Mouse (Mus musculus) 3T3-L1 (cell line): ENCODE measurements around the gene Krt26.

Source experiments
- DNase-seq: peaks from one replicate; pipeline ENCODE4 v3.0.0-alpha.2; 2015; ENCODE audit warnings: low read depth, low spot score

Gene Krt26

DNA sequence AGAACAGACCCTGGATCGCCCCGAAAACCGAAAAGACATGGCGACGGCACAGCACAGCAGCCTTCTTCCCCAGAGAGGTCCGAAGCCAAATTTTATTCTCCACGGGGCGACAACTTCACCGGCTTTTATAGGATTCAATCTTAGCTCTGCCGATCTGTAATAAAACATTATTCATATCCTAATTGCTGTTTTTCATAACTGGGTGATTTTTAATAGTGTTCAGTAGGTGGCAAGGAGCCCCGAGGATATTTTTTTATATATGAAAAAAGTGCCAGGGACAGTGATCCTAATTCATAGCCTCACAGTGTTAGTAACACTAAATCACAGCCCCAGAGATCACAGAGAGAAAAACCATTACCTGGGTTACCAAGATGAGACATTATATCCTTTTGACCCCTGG lies at the start of gene Krt26:
Krt26 (minus strand) TSS at position 101 of the 400 bp plus-strand sequence.
- no peak for DNase-seq

GRCm38 (mm10) chr11:99385813-99386721 lies 48.3 kb upstream of the Krt26 start:
- peak; percentile 87 for DNase-seq

GRCm38 (mm10) chr11:99379568-99379967 lies 41.8 kb upstream of the Krt26 start:
- peak; percentile 86 for DNase-seq

GRCm38 (mm10) chr11:99374803-99375202 lies 37.0 kb upstream of the Krt26 start, which contains the start of gene Krt28:
Gene Krt28, minus strand, starts transcription at chr11:99374903.
- DNase-seq, result no peak

GRCm38 (mm10) chr11:99369853-99370451 lies 32.2 kb upstream of the Krt26 start:
- DNase-seq, result no peak

GRCm38 (mm10) chr11:99369229-99369628 lies 31.5 kb upstream of the Krt26 start:
- DNase-seq, result peak; percentile 51

DNA sequence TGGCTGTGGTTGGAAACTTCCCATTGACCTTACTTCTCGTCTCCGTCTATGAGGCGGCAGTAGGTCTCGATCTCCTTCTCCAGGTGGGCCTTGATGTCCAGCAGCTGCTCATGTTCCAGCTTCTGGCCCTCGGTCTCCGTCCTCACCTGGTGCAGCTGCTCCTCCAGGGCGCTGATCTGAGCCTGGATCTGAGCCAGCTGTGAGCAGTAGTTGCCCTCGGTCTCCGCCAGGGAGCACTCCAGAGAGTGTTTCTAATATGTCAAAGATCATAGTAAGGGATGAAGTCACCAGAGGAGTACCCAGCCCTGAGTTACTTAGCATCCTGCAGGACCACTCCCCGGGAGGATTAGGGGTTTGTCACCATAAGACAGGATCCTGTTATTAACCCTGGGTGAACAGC lies 29.0 kb upstream of the Krt26 start:
- DNase-seq, result peak; percentile 13

- DNase-seq, result peak; percentile 74
Measured at GRCm38 (mm10) chr11:99364412-99364811, 26.6 kb upstream of the Krt26 start.

GRCm38 (mm10) chr11:99361423-99361822 lies 23.7 kb upstream of the Krt26 start:
- DNase-seq, result no peak

DNA sequence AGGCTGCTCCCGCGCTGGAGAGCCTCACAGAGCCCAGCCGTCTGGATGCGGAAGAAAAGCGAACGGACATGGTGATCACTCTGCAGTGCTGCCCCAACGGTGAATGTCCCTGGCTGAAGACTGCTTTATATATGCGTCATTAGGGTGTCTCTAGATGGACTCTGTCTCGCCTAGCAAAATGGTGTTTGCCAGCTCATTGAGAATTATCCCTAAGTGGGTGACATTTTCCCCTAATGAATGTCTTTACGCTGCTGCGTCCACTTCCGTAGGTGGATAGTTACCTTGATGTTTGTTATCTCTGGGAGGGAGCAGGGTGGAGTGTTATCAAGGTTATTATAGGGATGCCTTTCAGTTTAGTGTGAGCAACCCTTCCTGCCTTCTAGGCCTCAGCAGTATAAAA lies 13.2 kb upstream of the Krt26 start, which contains the start of gene Krt27:
Krt27 (minus strand) TSS at position 101 of the 400 bp plus-strand sequence.
- DNase-seq, result no peak

DNA sequence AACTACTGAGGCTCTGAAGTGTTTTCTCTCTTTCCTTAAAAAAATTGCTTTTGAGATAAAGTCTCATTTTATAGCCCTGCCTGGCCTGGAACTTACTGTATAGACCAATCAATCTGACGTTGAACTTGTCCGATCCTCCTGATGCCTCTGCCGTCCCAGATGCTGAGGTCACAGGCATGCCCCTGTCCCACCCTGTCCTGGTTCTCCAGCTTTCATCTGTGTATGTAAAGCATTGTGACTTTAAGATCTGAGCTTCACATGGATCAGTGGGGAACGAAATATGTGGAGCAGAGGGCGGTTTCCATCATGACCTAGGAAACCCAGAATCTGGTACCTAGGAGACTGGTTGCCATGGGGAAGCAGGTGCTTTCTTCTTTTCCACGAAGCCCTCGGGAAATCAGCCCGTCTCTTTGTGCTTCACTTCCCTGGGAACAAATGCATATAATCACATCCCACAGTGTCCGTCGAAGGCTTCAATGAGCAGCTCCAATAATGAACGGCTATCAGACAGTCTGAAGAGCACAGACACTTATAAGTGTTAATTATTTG lies 1.6 kb upstream of the Krt26 start:
- no peak for DNase-seq

- no peak for DNase-seq
Measured at GRCm38 (mm10) chr11:99333426-99333825, 4.3 kb downstream of the Krt26 start.

GRCm38 (mm10) chr11:99329655-99330054 lies 8.1 kb downstream of the Krt26 start:
- DNase-seq, result no peak

- DNase-seq, result no peak
Measured at GRCm38 (mm10) chr11:99322851-99323250, 14.9 kb downstream of the Krt26 start, which contains the start of gene Krt25. Gene Krt25, minus strand, starts transcription at chr11:99322951.

GRCm38 (mm10) chr11:99321094-99321493 lies 16.7 kb downstream of the Krt26 start:
- DNase-seq, result no peak

- DNase-seq, result no peak
Measured at GRCm38 (mm10) chr11:99319127-99319526, 18.6 kb downstream of the Krt26 start.

DNA sequence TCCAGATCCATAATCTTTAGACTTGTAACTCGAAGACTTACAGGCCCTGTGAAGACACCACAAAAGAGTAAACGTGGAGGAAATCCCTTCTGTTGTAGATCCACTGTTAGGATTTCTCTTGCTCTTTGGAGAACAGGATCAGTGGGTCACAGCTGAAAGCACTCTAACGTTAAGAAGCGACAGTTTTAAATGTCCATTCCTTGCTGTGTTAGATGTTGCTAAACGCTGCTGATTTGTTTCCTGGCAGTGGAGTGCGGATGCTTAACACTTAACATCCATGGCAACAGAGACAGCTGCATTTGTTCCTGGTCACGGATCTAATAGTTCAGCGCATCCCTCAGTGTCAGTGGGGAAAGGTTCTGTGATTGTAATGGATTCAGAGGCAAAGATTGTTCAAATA lies 21.2 kb downstream of the Krt26 start:
- DNase-seq, result no peak

DNA sequence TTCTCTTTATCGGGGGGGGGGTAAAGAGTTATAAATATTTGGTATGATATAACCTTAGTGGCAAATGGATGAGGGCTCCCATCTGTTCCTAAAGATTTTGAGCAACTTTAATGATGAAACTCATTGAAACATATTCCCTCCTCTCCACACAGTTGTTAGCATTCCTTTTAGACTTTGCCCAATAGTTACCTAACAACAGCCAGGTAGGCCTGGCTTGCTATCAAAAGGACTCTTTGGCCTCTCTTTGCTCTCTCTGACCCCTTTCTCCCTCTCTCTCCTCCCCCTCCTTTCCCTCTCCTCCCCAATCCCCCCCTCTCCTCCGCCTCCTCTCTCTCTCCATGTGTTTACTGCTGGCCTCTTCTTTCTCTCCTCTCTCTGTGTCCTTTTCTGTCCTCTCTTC lies 23.2 kb downstream of the Krt26 start:
- DNase-seq, result no peak

- peak; percentile 80 for DNase-seq
Measured at GRCm38 (mm10) chr11:99310882-99311281, 26.9 kb downstream of the Krt26 start.

DNA sequence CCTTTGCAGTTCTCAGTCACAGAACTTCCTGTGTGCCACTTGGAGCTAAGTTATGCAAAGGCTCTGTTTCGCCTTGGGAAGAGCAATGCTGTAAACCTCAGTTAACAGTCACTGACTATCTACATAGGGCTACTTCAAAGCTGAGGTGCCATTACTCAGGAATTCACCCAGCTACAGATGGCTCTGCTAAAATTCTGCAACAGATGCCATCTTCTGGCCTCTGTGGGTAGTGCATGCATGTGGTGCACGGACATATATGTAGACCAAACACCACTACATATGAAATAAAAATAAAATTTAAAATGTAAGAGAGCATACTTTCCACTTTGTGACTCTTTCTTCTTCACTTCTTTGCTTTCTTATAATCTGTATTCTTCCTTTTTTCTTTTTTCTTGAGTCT lies 30.2 kb downstream of the Krt26 start:
- peak; percentile 86 for DNase-seq

GRCm38 (mm10) chr11:99295039-99295438 lies 42.7 kb downstream of the Krt26 start:
- DNase-seq, result peak; percentile 21

- peak; percentile 48 for DNase-seq
Measured at GRCm38 (mm10) chr11:99292846-99293245, 44.9 kb downstream of the Krt26 start.
